Mouse (Mus musculus) E14TG2a.4 (cell line): Measurements from ENCODE around the gene AI464131.

Experiments
- H3K27me3 ChIP-seq: 2 replicates; pipeline ENCODE4 v1.6.1; 2014; ENCODE audit warnings: low read length, control low read depth; ENCODE audit not compliant: insufficient read depth
- H3K36me3 ChIP-seq: 2 replicates; pipeline ENCODE4 v1.6.1; 2014; ENCODE audit warnings: low read length, control low read depth; ENCODE audit not compliant: insufficient read depth
- H3K4me1 ChIP-seq: replicated peaks from 2 replicates; pipeline ENCODE4 v1.6.1; 2014; ENCODE audit warnings: low read depth, low read length, control low read depth
- H3K4me3 ChIP-seq: replicated peaks from 2 replicates; pipeline ENCODE4 v1.5.1; 2014; ENCODE audit warnings: mild to moderate bottlenecking, low read length
- H3K9me3 ChIP-seq: 2 replicates; pipeline ENCODE4 v1.6.1; 2014; ENCODE audit warnings: low read length, control low read depth
- CTCF ChIP-seq: conservative IDR thresholded peaks from 2 replicates; pipeline ENCODE4 v1.5.1; 2014; ENCODE audit warnings: low read length
- NANOG ChIP-seq: IDR thresholded peaks from 2 replicates; pipeline ENCODE4 v1.6.1; 2014; ENCODE audit warnings: borderline replicate concordance, low read length, mixed read lengths
- POU5F1 ChIP-seq: IDR thresholded peaks from 2 replicates; pipeline ENCODE4 v1.6.1; 2014; ENCODE audit warnings: low read length, borderline replicate concordance

Gene AI464131

DNA sequence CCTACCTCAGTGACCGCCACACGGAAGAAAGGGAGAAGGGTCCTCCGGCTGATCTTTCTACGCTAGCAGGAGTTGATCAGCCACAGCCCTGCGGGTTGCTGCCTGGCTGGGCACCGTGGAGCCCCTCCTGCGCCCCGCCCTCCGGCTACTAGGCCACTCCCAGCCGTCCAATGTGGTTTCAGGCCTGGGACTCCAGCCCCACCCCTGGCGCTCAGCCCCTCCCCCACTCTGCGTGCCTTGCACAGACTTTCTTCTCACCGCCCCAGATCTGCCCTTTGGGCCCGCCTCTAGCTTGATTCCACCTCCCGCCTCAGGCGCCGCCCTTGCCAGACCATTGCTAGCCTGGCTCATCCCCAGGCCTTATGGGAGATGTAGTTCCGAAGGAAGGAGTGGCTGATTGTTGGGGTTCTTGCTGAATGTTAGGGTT, at the start of gene AI464131:
Gene AI464131, minus strand, starts transcription at position 91 of the 427 bp plus-strand sequence.
- no peak for TF ChIP-seq CTCF
- H3K4me1 ChIP-seq: peaks cover 82% of the 10 kb centered on the region

DNA sequence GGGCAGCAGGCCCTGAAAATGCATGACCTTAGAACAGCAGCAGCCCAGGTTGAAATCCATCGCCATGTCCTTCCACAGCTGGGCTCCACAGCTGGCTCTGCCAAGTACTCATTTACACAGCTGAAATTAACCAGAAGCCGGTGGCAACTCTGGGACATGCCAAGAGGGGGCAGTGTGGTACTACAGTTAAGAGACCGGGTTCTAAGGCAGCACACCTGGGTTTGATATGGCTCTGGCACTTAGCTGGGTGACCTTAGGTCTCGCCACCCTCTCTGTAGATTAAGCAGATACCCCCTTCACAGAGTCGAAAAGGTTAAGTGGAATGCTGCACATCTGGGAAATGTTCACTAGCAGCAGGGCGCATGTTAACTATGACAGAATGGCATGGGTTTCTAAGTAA, 49.7 kb upstream of the AI464131 start:
- Histone ChIP-seq H3K36me3 (no peaks in the 10 kb centered on the region), H3K9me3 (no peaks in the 10 kb centered on the region), H3K27me3 (no peaks in the 10 kb centered on the region), H3K4me1 (peaks cover 16% of the 10 kb centered on the region), H3K4me3 (no peak overlapping the region)
- TF ChIP-seq POU5F1 (no peak), NANOG (no peak), CTCF (peak; percentile 72)

More for the DNA sequence above, at the start of gene AI464131:
- peaks cover 54% of the 10 kb centered on the region for H3K27me3 ChIP-seq
- H3K36me3 ChIP-seq: no peaks in the 10 kb centered on the region; the same call in none of the 2 replicates
- H3K9me3 ChIP-seq: no peaks in the 10 kb centered on the region
- H3K4me3 ChIP-seq: peak within 1 kb of the TSS; percentile 84

DNA sequence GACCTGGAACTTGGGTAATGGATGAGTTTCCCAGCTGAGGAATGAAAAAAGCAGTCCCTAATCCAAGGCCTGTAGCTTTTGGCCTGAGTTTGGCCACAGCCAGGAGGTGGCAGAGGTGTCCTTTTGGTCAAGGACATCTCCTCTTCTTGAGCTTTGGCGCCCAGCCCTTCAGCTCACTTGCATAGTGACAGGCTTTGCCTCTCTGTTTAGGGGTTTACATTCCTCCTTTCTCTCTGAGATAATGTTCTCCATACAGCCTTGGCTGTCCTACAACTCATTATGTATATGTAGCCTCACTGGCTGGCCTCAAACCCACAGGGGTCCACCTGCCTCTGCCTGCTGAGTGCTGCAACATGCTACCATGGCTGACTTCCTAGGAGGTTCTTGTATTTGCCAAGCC, 44.2 kb upstream of the AI464131 start:
- no peak for TF ChIP-seq NANOG
- no peak for TF ChIP-seq CTCF
- TF ChIP-seq POU5F1: no peak
- peaks cover 12% of the 10 kb centered on the region; the same call in 1 of the 2 replicates for H3K27me3 ChIP-seq

DNA sequence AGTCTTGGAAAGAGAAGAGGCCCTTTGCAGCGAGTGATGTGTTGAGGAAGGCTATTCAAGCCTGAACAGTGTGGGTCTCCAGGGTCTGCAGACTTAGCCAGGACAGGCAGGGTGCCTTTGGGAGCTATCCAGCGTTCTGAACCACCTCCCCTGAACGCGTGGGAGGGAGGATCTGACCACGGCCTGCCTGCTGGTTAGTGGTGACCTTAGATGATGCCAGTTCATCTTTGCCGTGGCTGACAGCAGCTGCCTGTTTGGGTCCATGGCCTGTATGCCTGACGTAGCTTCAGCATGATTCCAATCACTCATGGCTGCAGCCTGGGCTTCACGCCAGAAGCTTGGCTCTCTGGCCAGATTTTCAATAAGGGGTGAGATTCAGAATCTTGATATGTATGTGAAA, 43.1 kb upstream of the AI464131 start:
- TF ChIP-seq POU5F1 (no peak), NANOG (no peak), CTCF (no peak)
- peaks cover 14% of the 10 kb centered on the region for H3K4me1 ChIP-seq
- no peak overlapping the region for H3K4me3 ChIP-seq
- H3K27me3 ChIP-seq: peaks cover 12% of the 10 kb centered on the region; the same call in 1 of the 2 replicates
- H3K9me3 ChIP-seq: no peaks in the 10 kb centered on the region
- no peaks in the 10 kb centered on the region for H3K36me3 ChIP-seq

More for the DNA sequence above, 44.2 kb upstream of the AI464131 start:
- Histone ChIP-seq H3K4me3 (no peak overlapping the region), H3K4me1 (peaks cover 13% of the 10 kb centered on the region), H3K36me3 (no peaks in the 10 kb centered on the region), H3K9me3 (no peaks in the 10 kb centered on the region)

DNA sequence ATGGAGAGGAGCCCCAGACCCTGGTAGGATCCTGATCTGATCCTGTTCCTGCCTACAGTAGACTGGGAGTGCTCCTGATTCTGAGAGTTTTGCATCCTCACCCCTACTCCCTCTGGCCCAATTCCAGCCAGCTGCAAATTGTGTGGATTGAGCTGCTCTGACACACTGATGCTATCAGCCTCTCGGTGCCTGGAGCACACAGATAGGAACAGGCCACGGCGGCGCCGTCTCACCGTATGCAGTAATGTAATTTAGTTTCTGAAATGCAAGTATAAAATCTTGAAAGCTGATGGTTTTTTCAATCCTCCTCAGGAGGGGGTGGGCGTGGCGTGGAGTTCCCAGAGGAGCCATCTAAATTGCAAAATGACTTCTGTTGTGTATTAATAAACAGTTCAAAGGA, 39.3 kb upstream of the AI464131 start:
- peaks cover 14% of the 10 kb centered on the region for H3K4me1 ChIP-seq
- TF ChIP-seq POU5F1 (no peak), CTCF (no peak), NANOG (no peak)
- peaks cover 17% of the 10 kb centered on the region; the same call in 1 of the 2 replicates for H3K27me3 ChIP-seq
- no peaks in the 10 kb centered on the region for H3K36me3 ChIP-seq
- peak overlapping the region; percentile 37; the same call in 1 of the 2 replicates for H3K4me3 ChIP-seq
- no peaks in the 10 kb centered on the region for H3K9me3 ChIP-seq

DNA sequence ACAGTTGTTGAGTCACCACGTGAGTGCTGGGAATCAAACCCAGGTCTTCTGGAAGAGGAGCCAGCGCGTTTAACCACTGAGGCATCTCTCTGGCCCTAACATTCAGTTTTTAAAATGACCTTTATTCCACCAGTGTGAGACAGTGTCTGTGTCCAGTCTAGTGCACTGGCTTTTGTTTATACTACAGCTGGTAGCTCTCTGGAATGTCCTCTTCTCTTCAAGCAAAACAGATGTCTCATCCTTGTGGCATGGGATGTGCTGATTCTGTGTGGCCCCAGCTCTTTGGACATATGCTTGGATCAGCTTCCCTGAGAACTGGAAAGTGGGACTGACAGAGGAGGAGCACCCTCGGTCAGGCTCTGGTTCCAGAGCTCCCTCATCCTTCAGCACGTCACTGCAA, 32.0 kb upstream of the AI464131 start:
- Histone ChIP-seq H3K4me1 (no peaks in the 10 kb centered on the region), H3K36me3 (no peaks in the 10 kb centered on the region), H3K4me3 (no peak overlapping the region), H3K27me3 (peaks cover 16% of the 10 kb centered on the region), H3K9me3 (no peaks in the 10 kb centered on the region)
- no peak for TF ChIP-seq NANOG
- no peak for TF ChIP-seq POU5F1
- no peak for TF ChIP-seq CTCF

DNA sequence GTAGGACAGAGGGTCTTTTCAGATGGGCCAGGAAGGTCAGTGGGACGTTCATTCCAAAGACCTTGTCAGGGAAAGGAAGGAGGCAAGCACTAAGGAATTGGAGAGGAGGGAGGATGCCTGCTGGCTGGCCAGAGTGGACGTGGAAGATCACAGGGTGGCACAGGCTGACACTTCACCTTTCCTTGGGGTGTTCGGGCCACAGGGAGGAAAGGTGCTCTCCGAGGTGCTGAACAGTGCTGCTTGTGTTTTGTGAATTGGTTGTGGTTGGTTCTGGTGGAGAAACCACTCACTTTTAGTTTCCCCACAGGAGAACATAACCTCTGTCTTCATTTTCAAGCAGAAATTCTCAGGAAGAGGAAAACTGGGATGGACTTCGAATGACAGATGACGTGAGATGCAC, 29.5 kb upstream of the AI464131 start:
- H3K9me3 ChIP-seq: no peaks in the 10 kb centered on the region
- H3K36me3 ChIP-seq: no peaks in the 10 kb centered on the region
- no peak overlapping the region for H3K4me3 ChIP-seq
- no peak for TF ChIP-seq NANOG
- no peak for TF ChIP-seq CTCF
- TF ChIP-seq POU5F1: no peak
- peaks cover 23% of the 10 kb centered on the region for H3K27me3 ChIP-seq
- no peaks in the 10 kb centered on the region for H3K4me1 ChIP-seq

DNA sequence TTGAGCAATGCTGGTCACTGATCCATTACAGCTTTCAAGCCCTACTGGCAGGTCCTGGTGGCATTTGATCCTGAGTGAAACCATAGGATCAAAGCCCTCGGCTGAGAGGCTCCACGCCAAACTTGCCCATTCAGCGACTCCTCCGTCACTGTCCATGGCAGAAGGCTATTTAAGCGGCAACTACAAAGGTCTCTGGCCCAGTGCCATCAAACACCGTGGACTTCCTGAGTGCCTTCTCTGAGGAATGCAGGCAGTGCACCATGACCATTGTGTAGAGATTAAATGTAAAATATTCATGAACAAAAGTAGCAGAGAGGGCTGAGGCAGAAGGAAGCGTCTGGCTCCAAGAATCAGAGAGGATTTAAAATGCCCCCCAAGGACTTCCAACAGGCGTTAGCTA, 25.1 kb upstream of the AI464131 start:
- TF ChIP-seq POU5F1: no peak
- no peak for TF ChIP-seq NANOG
- no peak for TF ChIP-seq CTCF
- no peaks in the 10 kb centered on the region for H3K9me3 ChIP-seq
- H3K4me1 ChIP-seq: no peaks in the 10 kb centered on the region
- no peak overlapping the region for H3K4me3 ChIP-seq
- H3K27me3 ChIP-seq: peaks cover 45% of the 10 kb centered on the region
- H3K36me3 ChIP-seq: no peaks in the 10 kb centered on the region

DNA sequence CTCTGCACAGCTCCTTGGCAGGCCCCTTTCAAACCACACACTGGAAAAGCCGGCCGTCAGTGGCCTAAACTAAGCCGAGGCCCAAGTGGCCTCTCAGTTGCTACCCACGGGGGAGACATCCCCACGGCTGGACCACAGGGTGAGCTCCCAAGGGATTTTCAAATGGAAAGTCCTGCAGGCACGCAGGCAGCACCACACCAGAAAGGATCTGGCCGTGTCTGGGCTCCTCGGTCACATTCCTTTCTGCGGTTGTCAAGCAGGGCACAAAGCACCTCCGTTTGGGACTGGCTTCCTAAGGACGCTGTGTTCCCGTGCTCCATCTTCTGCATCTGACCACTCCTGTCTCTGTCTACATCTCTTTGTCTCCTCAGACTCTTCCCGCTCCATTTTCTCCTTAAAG, 24.2 kb upstream of the AI464131 start:
- no peaks in the 10 kb centered on the region for H3K4me1 ChIP-seq
- peaks cover 49% of the 10 kb centered on the region for H3K27me3 ChIP-seq
- no peak overlapping the region for H3K4me3 ChIP-seq
- TF ChIP-seq NANOG (no peak), POU5F1 (no peak), CTCF (no peak)
- H3K36me3 ChIP-seq: no peaks in the 10 kb centered on the region
- H3K9me3 ChIP-seq: no peaks in the 10 kb centered on the region
